Mouse (Mus musculus) right cerebral cortex, postnatal 4 days (tissue): ENCODE measurements around the gene Nr3c2.

Experiments
- DNase-seq: peaks from one replicate; pipeline ENCODE4 v3.0.0-alpha.2; 2022

The Nr3c2 gene

GRCm38 (mm10) chr8:77261215-77261614 is 362.0 kb downstream of the Nr3c2 start:
- no peak for DNase-seq

DNA sequence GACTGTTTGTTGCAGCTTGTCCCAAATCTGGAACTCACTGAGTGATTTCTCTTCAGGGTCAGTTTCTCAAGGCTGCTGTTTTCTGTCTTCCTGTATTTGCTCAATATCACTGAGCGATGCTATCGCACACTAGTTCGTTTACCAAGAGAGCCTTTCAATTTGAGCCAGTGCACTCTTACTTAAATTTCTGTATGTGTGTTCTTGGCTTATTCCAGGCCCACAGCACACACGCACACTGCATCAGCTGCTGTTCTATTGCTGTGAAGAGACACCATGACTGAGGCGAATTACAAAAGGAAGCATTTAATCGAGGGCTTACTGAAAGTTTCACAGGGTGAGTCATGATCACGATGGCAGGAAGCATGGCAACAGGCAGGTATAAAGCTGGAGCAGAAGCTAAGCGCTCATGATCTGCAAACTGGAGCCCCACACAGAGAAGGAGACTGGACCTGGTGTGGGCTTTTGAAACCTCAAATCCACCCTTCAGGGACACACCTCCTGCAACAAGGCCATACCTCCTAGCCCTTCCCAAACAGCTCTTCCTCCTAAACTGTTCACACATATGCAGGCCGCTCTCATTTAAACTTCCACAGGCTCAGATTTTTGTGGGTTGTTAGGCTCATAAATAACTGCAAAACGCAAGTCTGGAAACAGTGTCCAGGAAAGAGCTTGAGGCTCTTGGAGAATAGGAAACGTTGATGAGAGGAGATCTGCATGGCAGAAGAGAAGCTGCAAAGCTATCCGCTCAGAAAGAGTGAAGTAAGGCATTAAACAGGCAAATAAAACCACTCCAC is 363.2 kb downstream of the Nr3c2 start:
- no peak for DNase-seq

DNA sequence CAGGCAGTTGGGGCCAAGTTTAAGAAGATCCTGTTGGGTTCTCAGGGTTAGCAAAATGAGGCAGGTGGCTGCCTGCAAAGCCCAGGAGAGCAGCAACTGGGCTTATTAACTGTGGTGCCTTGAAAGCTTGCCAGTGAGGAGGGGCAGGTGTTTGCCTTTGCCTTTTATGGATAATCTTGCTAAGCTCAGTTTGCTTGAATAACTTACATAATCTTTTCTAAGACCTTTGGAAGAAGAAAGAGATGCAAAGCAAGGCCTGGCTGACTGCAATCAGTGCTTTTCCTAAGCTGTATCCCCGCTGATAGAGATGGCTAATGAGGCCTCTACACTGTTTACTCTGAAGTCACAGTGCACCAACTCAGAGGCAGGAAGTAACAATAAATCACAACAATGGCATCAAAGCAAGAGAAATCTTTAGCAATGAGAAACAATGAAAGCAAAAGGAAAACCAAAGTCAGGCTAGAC is 368.7 kb downstream of the Nr3c2 start:
- no peak for DNase-seq

DNA sequence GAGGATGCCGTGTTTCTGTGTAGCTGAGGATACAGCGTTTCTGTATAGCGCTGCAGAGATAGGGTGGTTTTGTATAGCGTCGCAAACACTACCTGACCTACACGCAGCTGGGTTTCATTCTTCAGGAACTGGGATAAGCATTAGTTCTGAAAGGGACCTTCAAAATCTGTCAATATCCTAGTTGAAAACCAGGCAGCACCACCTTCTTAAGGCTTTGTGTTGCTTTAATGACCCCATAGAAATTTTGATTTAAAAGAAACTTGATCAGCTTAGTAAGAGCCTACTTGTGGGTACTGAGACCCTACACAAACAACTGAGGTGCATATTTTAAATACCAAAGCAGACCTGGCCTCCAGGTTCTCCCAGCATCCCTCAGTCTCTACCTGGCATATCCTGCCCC is 372.9 kb downstream of the Nr3c2 start:
- no peak for DNase-seq

GRCm38 (mm10) chr8:77275571-77275970 is 376.3 kb downstream of the Nr3c2 start:
- DNase-seq, result no peak

DNA sequence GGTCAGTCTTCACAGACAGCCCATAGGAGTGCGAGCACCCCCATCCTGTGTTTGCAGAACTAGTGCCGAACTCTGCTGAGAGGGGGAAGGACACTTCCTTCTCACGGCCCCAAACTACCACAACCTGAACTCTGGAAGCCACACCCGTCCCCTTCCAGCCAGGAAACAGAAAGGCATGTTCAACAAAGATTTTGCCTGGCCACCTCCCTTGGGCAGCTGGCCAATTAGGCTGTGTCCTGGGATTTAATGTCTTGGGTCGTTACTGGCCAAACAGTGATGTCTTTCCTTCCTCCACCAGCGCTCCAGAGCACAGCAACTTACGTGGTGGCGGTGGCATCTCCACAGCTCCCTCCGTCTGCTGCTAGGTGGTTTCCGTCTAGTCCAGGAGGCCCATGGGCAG is 377.6 kb downstream of the Nr3c2 start:
- no peak for DNase-seq

GRCm38 (mm10) chr8:77278246-77278645 is 379.0 kb downstream of the Nr3c2 start:
- no peak for DNase-seq

DNA sequence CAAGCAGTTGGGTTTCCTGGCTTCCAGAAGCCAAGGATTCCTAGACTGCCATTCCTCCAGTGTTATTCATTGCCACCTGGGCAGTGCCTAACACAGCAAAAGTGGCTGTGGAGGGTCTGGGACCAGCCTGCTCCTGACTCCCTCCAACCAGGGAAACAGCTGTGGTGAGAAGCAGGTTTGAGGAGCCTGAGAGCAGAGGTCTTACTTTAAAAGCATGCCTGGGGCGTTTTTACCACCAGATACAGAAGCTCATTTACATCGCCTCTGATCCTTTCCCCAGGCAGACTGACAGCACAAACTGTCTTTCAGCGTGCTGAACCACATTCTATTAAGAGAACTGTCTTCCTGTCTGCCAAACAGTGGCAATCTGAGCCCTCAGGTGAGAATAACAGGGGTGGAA is 380.7 kb downstream of the Nr3c2 start:
- no peak for DNase-seq

DNA sequence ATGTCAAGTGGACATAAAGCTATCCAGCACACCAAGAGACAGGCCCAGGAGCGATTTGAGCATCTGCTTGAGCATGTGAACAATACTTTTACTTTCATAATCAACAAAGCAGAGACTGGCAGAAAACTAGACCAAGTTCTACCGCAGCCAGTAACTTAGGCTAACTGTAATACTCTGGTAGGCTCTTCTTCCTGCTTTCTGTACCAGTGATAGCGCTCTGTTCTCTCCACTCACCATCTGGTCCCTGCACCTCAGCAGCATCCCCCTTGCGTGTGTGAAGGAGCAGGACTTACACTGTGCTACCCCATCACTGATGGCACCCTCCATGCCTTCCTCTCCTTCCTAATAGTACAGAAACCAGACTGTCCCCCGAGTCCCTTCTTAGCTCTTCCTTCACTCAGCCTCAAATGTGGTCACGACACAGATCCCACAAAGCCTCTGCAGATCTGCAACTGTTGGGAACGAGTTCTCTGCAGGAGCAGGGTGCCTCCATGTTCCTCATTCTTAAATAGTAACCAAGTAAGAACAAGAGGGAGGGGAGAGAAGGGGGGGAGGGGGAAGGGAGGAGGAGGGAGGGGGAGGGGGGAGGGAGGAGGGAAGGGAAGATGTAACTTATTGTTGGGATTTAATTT is 383.5 kb downstream of the Nr3c2 start:
- DNase-seq, result no peak

DNA sequence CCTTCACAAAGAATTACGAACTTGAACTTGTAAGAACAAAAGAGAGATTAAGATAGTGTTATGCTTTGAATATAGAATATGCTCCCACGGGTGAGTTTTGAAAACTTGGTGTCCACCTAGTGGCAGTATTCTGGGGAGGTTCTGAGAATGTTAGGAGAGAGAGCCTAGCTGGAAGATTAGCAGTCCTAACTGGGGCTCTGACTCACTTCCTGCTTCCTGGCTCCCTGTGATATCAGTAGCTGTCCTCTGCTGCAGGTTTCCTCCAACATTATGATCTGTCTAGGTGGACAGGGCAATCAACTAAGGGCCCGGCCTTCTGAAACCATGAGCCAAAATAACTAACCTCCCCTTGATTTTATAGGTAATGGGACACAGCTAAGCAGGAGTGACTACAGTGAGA is 385.2 kb downstream of the Nr3c2 start:
- DNase-seq, result no peak

DNA sequence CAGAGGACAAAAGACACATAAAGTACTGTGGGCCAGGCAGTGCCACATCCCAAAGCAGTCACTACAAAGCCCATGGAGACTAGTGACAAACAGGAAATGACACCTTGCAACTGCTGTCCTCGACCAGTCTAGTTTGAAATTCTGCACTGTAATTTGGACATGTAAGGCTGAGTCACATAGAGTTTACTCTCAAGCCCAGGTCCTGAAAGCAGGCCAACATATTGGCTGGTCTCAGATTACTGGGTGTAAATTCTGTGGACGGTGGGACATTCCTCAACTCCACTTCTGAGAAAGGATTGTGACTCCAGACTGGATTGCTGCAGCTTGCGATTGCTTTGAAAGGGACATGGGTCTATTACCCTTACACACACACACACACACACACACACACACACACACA is 388.8 kb downstream of the Nr3c2 start:
- DNase-seq, result no peak

DNA sequence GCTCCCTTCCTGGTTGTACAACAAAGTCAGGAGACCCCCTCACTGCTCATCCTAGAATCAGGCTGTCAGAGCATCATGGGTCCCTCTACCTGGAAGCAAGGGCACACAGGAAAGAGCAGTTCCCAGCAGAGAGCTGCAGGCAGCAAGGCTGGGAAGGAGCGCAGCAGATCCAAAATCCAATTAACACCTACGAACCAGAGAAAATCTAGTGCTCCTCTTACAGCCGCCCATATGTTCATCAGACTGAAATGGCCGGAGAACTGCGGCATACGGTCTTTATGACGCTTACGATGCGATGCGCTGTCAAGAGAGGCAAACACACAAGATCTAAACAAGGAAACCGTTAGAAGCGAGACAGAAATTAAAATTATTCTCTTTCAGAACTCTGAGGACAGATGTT is 389.2 kb downstream of the Nr3c2 start:
- no peak for DNase-seq

- no peak for DNase-seq
Observed at GRCm38 (mm10) chr8:77292120-77292519, 392.9 kb downstream of the Nr3c2 start.

- no peak for DNase-seq
Observed at GRCm38 (mm10) chr8:77292649-77293048, 393.4 kb downstream of the Nr3c2 start.

DNA sequence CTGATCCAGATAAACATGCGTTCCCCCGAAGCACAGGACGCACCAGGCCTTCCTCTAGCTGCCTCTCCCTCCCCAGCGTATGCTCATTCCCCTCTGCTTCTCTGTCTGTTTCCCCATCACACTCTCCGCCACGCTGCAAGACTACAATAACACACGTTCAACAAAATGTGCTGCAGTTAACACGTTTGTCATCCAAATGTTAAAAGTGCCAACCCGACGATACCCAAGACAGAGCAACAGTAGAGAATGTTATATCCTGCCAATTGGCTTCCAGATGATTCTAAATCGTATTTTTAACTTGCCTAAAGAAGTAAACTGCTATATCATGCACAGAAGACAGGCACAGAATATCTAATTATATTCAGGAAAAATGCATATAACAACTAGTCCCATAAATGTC is 395.4 kb downstream of the Nr3c2 start:
- DNase-seq, result no peak
